Mouse (Mus musculus) forebrain, postnatal 0 days (tissue): ENCODE data around the gene Tmem72. TPM values are rescaled to one million over a fixed set of nuclear protein-coding genes. Genes with fewer than 3 reads are reported as not detected.
A peak's percentile ranks its signal among the peaks of the same experiment; 100 is the strongest.

Source experiments
- ATAC-seq: fragments of 200-750 bp; cut with Nextera tagmentation; 2 replicates; pipeline ENCODE4 v1.8.0; 2017; ENCODE audit warnings: mild to moderate bottlenecking, moderate library complexity
- DNase-seq: peaks from one replicate; pipeline ENCODE4 v3.0.0-alpha.2; 2015
- H3K27ac ChIP-seq: fragments of 300-500 bp; sonication (generic); 2 replicates; pipeline ENCODE4 v1.5.1; 2014; ENCODE audit warnings: low read depth, mild to moderate bottlenecking, antibody characterized with exemption, low read length, moderate library complexity, mixed read lengths
- H3K27me3 ChIP-seq: fragments of 300-500 bp; sonication (generic); 2 replicates; pipeline ENCODE4 v1.6.1; 2014; ENCODE audit warnings: mild to moderate bottlenecking, low read length, mixed read lengths; ENCODE audit not compliant: insufficient read depth
- H3K36me3 ChIP-seq: fragments of 300-500 bp; sonication (generic); 2 replicates; pipeline ENCODE4 v1.6.1; 2014; ENCODE audit warnings: mild to moderate bottlenecking, moderate library complexity; ENCODE audit not compliant: insufficient read depth
- H3K4me1 ChIP-seq: fragments of 300-500 bp; sonication (generic); 2 replicates; pipeline ENCODE4 v1.6.1; 2014; ENCODE audit warnings: antibody characterized with exemption; ENCODE audit not compliant: insufficient read depth
- H3K4me2 ChIP-seq: fragments of 300-500 bp; sonication (generic); 2 replicates; pipeline ENCODE4 v1.6.1; 2014; ENCODE audit warnings: low read depth, mild to moderate bottlenecking, moderate library complexity
- H3K4me3 ChIP-seq: fragments of 300-500 bp; sonication (generic); 2 replicates; pipeline ENCODE4 v1.5.1; 2014; ENCODE audit warnings: low read depth, low read length, mixed read lengths
- H3K9ac ChIP-seq: fragments of 300-500 bp; sonication (generic); 2 replicates; pipeline ENCODE4 v1.6.1; 2014; ENCODE audit warnings: mild to moderate bottlenecking
- H3K9me3 ChIP-seq: fragments of 300-500 bp; sonication (generic); 2 replicates; pipeline ENCODE4 v1.6.1; 2016; ENCODE audit warnings: low read length
- CTCF ChIP-seq: sonication (generic); IDR thresholded peaks from 2 replicates; pipeline ENCODE4 v1.5.1; 2016; ENCODE audit warnings: antibody characterized with exemption, control low read depth, low read depth
- whole genome bisulfite sequencing: fragments of 180-500 bp; shearing (Covaris S2); extraction: QIAGEN DNeasy Blood & Tissue Kit; methylation state at CpG from one replicate; pipeline ENCODE4 v1.1.7; 2014; 5-methylcytosine and 5-hydroxymethylcytosine counted together
- microRNA-seq, 2 experiments: library from miRNA; unstranded; fragments of <30 nt; microRNA quantifications; one replicate each; pipeline ENCODE4; 2016
- polyA plus RNA-seq: library from polyadenylated mRNA; unstranded; fragments of >200 nt; fragmentation: Nextera tagmentation; extraction: Ambion mirVana; gene quantifications from 2 replicates; pipeline ENCODE4 v1.2.1, GENCODE M21; 2015
- total RNA-seq: library from RNA; depleted of rRNA; stranded (reverse); fragments of >200 nt; gene quantifications from 2 replicates; pipeline ENCODE4 v1.2.3, GENCODE M21; 2014; rRNA removed

Gene Tmem72
- total and polyA plus RNA-seq, 2 experiments from 2014 or later, result 0.52 to 1.9 TPM

DNA sequence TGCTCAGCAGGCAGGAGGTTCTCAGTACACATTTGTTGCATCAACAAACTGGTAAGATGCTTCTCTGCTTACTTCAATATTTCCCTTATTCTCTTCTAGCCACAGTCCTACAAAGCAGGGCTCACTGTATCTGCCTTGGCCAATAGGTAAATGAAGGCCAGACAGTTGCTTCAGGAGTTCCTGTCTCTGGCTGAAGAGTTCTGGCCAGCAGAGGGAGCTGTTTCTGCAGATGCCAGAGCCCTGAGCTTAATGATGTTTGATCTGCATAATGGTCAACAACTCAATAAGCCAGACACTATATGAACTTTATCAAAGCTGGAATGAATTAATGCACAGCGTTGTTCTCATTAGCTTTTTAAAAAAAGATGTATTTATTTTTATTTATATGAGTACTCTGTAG lies 84.6 kb downstream of the Tmem72 start:
- H3K9ac ChIP-seq, result no peak overlapping the region
- peak; percentile 74 for TF ChIP-seq CTCF
- WGBS, result 55% methylated on average over 1 of the region's 1 CpGs

DNA sequence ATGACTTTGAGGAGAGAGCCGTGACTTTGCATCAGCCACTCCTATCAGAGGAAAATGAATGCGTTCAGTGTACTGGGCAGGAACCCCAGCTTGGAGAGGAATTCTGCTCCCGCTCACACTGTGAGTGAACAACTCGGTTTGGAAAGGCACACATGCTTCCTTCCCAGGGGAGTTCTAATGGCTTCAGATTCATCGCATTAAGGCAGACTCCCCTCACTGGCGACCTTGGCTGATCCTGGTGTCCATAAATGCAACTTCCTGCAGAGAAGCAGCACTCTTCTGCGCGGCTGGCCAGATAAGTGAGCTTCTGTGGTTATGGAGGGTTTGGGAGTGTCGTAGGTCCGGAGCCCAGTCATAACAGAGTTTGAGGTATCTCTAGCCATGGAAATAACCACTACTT lies 86.9 kb downstream of the Tmem72 start:
- DNase-seq (no peak), ATAC-seq (no peak)
- H3K9me3 ChIP-seq, result no peaks in the 10 kb centered on the region
- no peak overlapping the region for H3K4me2 ChIP-seq
- H3K27ac ChIP-seq, result no peak overlapping the region
- no peaks in the 10 kb centered on the region for H3K27me3 ChIP-seq
- H3K9ac ChIP-seq, result no peak overlapping the region
- no peak for TF ChIP-seq CTCF
- WGBS, result 92% methylated on average over 10 of the region's 10 CpGs
- peaks cover 10% of the 10 kb centered on the region for H3K36me3 ChIP-seq
- no peak overlapping the region for H3K4me3 ChIP-seq
- peaks cover 3% of the 10 kb centered on the region; the same call in 1 of the 2 replicates for H3K4me1 ChIP-seq

More for the DNA sequence above, 84.6 kb downstream of the Tmem72 start:
- Histone ChIP-seq H3K27me3 (no peaks in the 10 kb centered on the region), H3K27ac (no peak overlapping the region), H3K36me3 (no peaks in the 10 kb centered on the region), H3K4me3 (no peak overlapping the region), H3K9me3 (no peaks in the 10 kb centered on the region), H3K4me2 (no peak overlapping the region), H3K4me1 (peaks cover 2% of the 10 kb centered on the region; the same call in 1 of the 2 replicates)
- DNase-seq (peak; percentile 47), ATAC-seq (no peak)

Small RNA genes lying within 50 kb of the gene (microRNA-seq; reads per million reads assigned to microRNA genes)
- gene Mir7043, result 0.77 to 1.3 reads per million in 2 experiments

Other genes with a start within 250 kb of the Tmem72 start
- gene Olfr211, start 227.8 kb downstream of the Tmem72 start, total RNA-seq, result not detected in 2 replicates
- gene Olfr211, start 227.8 kb downstream of the Tmem72 start, polyA plus RNA-seq, result not detected in 2 replicates
- 0.23 TPM in 1 of 2 replicates, not detected in the other for gene Olfr212, start 210.4 kb downstream of the Tmem72 start, total RNA-seq
- 0.05 TPM in 1 of 2 replicates, not detected in the other for gene Olfr212, start 210.4 kb downstream of the Tmem72 start, polyA plus RNA-seq
- gene Olfr213, start 178.5 kb downstream of the Tmem72 start, total RNA-seq, result not detected in 2 replicates
- not detected in 2 replicates for gene Olfr213, start 178.5 kb downstream of the Tmem72 start, polyA plus RNA-seq
- gene Gm5580, start 165.8 kb downstream of the Tmem72 start, total RNA-seq, result 0.14 and 0.15 TPM in 2 replicates
- gene Gm5580, start 165.8 kb downstream of the Tmem72 start, polyA plus RNA-seq, result 0.34 and 0.44 TPM in 2 replicates
- gene Olfr214, start 162.7 kb downstream of the Tmem72 start, total RNA-seq, result not detected in 2 replicates
- gene Olfr214, start 162.7 kb downstream of the Tmem72 start, polyA plus RNA-seq, result not detected in 2 replicates
- gene Olfr215, start 132.7 kb downstream of the Tmem72 start, total RNA-seq, result 0.14 TPM in 1 of 2 replicates, not detected in the other
- gene Olfr215, start 132.7 kb downstream of the Tmem72 start, polyA plus RNA-seq, result not detected in 2 replicates
- 63.4 and 79.8 TPM in 2 replicates for gene Zfp422, start 87.9 kb downstream of the Tmem72 start, total RNA-seq
- gene Zfp422, start 87.9 kb downstream of the Tmem72 start, polyA plus RNA-seq, result 114 TPM in 2 replicates
- 1.6 and 2.8 TPM in 2 replicates for gene Depp1, start 66.3 kb downstream of the Tmem72 start, total RNA-seq
- 2.6 TPM in 2 replicates for gene Depp1, start 66.3 kb downstream of the Tmem72 start, polyA plus RNA-seq
- 2.2 and 2.8 TPM in 2 replicates for gene Rassf4, start 43.0 kb downstream of the Tmem72 start, total RNA-seq
- 4.5 and 6.5 TPM in 2 replicates for gene Rassf4, start 43.0 kb downstream of the Tmem72 start, polyA plus RNA-seq